Mouse (Mus musculus): Measurements from ENCODE around the gene Gm5934.
"Not testable (repeated sequence)": the region's sequence is repeated elsewhere in the genome, so short reads cannot be mapped to it uniquely, and the experiment has no call there.

Gm5934 gene

DNA sequence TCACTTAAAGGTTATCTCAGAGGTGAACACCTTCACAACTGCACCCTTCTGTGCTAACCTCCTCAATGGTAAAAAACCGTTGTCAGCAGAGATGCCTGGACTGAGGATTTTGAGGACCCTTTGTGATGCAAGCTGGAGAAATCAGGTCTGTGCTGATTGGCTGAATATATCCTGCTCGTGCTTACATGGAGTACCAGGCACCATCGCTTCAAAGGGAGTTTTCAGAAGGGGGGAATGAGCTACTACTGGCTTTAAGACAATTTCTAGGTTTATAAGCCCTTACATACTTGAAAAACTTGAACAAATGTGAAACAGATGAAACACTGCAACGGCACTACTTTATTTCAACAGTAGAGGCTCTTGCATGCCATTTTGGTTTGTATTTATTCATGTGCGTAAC, at the start of gene Gm5934:
Gene Gm5934, minus strand, starts transcription at position 101 of the 400 bp plus-strand sequence.
- not testable (repeated sequence) for DNase-seq
